Mouse (Mus musculus) hematopoietic stem cell, adult 5-6 weeks (primary cell): Measurements from ENCODE around the gene Epha8. TPM values are rescaled to one million over a fixed set of nuclear protein-coding genes. Genes with fewer than 3 reads are reported as not detected.

Experiments
- ATAC-seq, 2 experiments: fragments of 125-278 bp in 1 of 2; replicated peaks in 1 of 2; 2 replicates each; pipeline ENCODE4 v1.8.0; 2016 to 2017; ENCODE audit warnings: inconsistent platforms in 2 of 2, mild to moderate bottlenecking in 2 of 2, moderate number of reproducible peaks in 2 of 2, low read depth in 1 of 2, moderate TSS enrichment in 1 of 2; ENCODE audit not compliant: low FRiP score in 2 of 2, poor library complexity in 2 of 2, severe bottlenecking in 2 of 2, insufficient read depth in 1 of 2, low TSS enrichment in 1 of 2
- total RNA-seq: library from RNA; stranded (forward); fragments of 172-1452, 232-1000 nt; gene quantifications from 2 replicates; pipeline ENCODE4 v1.2.3, GENCODE M21; 2017

The Epha8 gene
- total RNA-seq, 1 experiment from 2014 or later: not detected

DNA sequence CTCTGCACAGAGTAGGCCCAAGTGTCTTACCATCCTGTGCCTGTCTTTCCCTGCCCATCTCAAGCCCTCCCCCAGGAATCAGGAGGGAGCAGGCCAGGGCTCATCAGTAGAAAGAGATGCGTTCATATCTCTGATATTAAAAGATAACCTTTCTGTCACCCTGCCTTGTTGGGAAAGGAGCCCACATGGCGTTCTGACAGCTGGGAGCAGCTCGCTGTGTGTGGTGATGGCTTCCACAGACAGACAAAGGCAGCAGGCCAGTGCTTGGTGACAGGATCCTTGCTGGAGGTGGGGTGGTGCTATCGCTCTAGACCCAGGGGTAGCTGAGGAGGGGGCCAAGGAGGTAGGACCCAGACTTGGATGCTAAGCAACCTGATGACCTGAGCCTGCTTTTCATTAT is 5.8 kb upstream of the Epha8 start:
- ATAC-seq: no peak

DNA sequence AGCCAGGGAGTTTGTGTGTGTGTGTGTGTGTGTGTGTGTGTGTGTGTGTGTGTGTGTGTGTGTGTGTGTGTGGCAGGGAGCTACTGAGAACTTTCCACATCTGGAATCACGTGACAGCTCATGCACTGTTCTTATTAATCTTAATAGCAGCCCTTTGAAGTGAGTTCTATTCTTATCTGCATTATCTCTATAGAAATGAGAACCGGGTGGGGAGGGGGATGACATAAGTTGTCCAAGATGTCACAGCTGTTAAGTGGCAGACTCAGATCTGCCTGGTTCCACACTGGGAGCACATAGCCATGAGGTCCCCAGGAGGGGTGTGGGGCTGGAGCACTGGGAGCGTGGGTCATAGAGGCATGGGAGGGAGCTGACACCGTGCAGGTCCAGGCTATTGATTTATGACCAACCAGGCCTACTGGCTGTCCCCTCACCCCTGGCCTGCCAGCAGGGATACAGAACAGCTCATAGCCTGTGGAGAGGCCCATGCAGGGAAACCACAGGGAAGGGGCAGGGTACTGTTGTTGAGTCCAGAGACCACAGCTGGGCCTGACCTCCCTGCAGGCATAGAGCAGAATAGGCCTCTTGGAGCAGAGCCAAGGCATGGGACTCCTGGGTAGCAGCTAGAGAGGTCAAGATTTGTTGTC is 5.1 kb upstream of the Epha8 start:
- no peak for ATAC-seq

DNA sequence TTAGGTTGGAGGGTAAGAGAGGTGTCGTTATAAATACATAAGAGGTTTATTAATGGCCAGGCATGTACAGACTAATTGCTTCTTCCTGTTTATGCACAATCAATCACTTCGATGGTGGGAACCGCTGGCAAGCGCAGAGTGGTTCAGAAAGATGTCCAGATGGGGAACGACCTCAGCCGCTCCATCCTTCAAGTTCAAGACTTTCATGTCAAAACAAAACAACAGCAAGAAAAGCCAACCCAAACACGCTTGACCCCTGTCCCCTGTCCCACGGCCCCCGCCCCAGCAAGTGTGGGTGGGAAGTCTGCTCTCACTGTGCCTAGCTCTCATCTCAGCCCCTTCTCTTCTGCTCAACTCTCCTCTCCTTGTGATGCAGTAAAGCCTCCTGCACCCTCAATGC is 4.0 kb upstream of the Epha8 start:
- no peak for ATAC-seq

- ATAC-seq: no peak
Observed at GRCm38 (mm10) chr4:136960068-136960467, 3.5 kb upstream of the Epha8 start.

GRCm38 (mm10) chr4:136954562-136954961 is 2.1 kb downstream of the Epha8 start:
- no peak for ATAC-seq

GRCm38 (mm10) chr4:136949266-136949989 is 7.2 kb downstream of the Epha8 start:
- ATAC-seq: no peak

- no peak for ATAC-seq
Observed at GRCm38 (mm10) chr4:136945397-136945796, 11.2 kb downstream of the Epha8 start.

GRCm38 (mm10) chr4:136944558-136945350 is 11.9 kb downstream of the Epha8 start:
- no peak for ATAC-seq

DNA sequence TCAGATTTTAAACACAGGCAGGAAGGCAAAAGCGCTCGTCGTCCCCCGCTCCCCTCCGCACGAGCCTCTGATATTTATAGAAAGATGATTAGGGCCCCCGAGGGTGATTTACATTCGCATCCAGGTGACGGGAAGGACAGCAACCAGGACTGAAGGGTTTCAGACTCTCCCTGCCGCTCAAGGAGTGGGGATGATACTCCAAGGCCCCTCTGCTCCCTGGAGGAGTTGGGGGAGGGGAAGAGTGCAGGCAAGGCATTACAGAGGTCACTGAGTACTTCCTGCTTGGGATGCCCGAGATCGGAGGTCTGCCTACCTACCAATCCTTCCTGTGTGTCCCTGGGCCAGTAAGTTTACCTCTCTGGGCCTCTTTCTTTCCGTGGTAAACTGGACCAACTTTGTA is 13.4 kb downstream of the Epha8 start:
- no peak for ATAC-seq

DNA sequence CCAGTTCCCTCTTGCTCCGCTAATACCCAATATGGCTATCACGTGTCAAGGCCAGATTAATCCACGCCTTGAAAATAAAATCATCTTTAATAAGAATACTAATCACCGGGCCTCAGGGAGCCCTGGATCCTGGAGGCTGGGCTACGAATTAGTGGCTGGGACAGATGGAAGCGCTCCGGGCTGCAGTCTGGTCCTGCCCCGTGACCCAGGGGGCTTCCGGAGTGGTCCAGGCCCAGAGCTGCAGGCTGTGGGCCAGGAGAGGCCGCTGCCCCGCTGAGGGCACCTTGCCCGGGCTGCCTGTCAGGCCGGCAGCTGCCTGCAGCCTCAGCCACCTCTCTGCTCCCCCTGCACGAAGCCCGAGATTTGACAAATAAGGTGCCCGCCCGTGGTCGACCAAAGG is 13.9 kb downstream of the Epha8 start:
- ATAC-seq: no peak

- no peak for ATAC-seq
Observed at GRCm38 (mm10) chr4:136937935-136938334, 18.7 kb downstream of the Epha8 start.

- ATAC-seq: no peak
Observed at GRCm38 (mm10) chr4:136937344-136937743, 19.3 kb downstream of the Epha8 start.

DNA sequence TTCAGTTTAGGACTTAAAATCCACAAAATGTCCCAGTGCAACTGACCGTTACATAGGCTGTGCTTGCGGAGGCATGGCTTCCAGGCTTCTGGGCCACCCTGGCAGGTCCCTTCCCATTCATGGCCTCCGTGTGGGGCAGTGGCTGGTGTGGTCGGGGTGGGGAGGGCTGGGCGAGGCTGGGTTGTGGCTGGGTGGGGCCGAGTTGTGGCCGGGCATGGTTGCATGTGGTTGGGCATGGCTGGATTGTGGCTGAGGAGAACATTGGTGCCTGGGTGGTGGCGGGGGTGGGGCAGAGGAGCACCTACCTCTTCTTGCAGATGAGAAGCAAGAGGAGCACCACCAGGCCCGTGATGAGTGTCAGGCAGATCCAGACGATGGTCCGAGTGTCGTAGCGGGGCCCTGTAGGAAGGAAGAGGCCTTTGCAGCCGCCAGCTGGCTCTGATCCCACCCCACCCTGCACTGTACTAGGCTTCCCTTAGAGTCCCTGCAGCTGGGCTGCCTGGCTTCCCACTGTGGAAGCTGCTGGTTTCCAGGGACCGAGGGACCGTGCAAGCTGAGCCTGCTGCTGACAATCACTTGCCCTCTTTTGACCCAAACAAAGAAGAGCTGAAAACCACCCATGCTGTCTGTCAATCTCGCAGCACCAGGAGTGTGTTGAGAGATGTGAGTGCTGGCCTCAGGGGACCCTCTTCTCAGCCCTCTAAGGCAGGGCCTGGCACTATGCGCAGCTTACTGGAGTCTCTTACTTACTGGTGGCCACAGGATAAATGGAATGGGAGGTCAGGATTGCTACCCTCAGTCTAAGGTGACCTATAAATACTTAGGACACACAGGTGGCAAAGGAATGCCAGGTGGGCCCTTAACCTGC is 21.6 kb downstream of the Epha8 start:
- ATAC-seq: no peak

DNA sequence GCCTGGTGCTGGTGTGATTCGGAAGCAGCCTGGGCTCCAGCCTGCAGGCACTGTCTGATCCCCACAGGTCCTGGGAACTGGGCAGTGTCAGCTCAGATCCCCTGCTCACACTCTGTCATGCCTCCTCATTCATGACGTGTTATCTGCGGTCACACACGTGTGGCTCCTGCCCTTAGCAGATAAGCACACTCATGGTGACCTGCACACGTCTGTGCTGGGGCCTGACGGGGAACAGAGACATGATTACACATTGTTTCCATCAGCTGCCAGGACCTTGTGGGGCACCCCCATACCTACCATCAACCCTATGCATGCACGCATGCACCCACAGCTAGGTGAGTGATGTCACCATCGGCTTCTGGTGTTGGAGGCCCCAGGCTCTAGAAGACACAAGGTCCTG is 26.1 kb downstream of the Epha8 start:
- no peak for ATAC-seq

DNA sequence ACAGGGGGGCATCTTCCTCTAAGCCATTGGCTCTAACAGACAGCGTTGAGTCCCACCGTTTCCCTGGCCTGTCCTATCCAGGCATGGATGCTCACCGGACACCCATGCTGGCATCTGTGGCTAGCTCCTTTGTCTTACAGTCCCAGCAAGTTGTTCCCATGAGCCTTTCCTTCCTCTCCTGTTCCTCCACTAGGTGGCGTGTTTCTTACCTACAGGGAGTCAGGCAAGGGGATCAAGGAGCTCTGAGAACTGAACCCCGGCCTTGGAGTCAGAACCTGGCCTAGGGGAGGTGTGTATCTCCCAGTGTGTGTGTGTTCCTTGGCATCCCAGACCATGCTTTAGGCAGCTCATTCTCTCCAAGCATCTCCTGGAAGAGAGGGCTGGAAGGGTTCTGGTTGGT is 27.7 kb downstream of the Epha8 start:
- no peak for ATAC-seq

- no peak for ATAC-seq
Observed at GRCm38 (mm10) chr4:136925804-136926203, 30.8 kb downstream of the Epha8 start.

DNA sequence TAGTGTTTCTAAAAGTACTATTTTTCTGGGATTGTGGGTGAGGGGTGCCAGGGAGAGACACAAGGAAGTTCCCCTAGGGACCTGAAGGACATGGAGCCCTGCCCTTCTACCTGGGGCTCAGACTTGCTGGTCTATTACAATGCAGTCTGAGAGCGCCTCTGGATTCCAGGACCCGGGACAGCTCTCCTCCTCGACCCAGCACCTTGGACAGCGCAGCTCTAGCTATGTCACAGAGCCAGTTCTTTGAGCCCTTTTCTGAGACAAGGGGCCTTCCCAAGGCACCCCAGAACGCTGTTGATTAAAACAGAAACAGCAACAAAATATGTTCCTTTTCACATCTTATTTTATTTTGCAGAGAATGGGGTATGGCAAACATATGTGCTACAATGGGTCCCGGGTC is 32.1 kb downstream of the Epha8 start:
- peak; percentile 78 to 85 for ATAC-seq
